Mouse (Mus musculus) brain, embryonic 14.5 days (tissue): Measurements from ENCODE around the gene Tenm3.

Source experiments
- CTCF ChIP-seq: fragments of 200-500 bp; IDR thresholded peaks from 2 replicates; pipeline ENCODE4 v1.5.1; 2012; ENCODE audit warnings: inconsistent platforms, mild to moderate bottlenecking, moderate library complexity, borderline replicate concordance; ENCODE audit not compliant: insufficient read depth, insufficient read length; ENCODE audit errors: extremely low read depth
- POLR2A ChIP-seq: fragments of 200-500 bp; IDR thresholded peaks from 2 replicates; pipeline ENCODE4 v1.6.1; 2012; ENCODE audit warnings: mild to moderate bottlenecking, inconsistent platforms, borderline replicate concordance; ENCODE audit not compliant: poor library complexity, insufficient read depth, insufficient read length, severe bottlenecking; ENCODE audit errors: extremely low read depth

DNA sequence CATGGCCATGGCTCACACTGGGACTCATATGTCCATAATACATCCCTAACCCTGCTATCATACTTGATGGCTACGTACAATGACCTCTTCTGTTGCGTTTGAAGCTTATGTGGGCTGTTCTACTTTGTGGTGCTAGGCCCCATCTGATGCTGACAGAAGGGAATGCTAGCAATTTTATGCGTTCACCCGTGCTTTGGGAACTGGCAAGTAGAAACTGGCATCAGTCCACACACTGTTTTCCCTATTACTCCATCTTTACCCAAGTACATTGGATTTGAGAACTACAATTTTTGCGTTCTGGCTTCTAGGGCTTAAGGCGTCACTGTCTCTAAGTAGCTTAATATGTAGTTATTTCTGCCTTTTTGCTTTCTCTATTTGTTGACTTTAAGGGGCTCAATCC lies 490.3 kb downstream of the Tenm3 start:
- TF ChIP-seq CTCF = no peak
- TF ChIP-seq POLR2A = no peak
